Mouse (Mus musculus) ES-Bruce4 (cell line): ENCODE measurements around the gene Slc35d3.

ENCODE experiments used
- CTCF ChIP-seq: IDR thresholded peaks from one replicate; pipeline ENCODE4 v1.8.1; 2011; ENCODE audit warnings: low read depth, low read length
- POLR2A ChIP-seq: IDR thresholded peaks from one replicate; pipeline ENCODE4 v1.8.1; 2011; ENCODE audit warnings: low read length; ENCODE audit not compliant: insufficient read depth

DNA sequence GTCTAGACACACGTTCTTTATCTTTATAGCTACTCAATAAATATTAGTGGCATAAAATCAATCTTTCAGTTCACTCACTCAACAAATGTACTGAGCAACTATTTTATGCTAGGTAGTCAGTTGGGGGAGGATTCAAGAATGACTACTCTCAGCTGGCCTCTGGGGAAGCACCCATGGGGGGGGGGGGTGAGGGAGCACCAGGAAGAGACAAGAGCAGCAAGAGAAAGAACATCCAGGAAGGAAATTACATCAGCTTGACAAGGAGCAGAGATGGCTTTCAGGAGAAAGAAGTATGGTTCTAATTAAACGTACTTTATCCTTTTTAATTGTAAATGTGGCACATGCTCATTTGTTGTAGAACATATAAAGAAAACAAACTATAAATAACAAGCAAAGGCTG is 2.4 kb upstream of the Slc35d3 start:
- TF ChIP-seq POLR2A (no peak), CTCF (no peak)
